Mouse (Mus musculus) spleen, adult 18-20 months (tissue): ENCODE data around the gene Kat2b.
A peak's percentile ranks its signal among the peaks of the same experiment; 100 is the strongest.
"Not testable (repeated sequence)": the region's sequence is repeated elsewhere in the genome, so short reads cannot be mapped to it uniquely, and the experiment has no call there.

Source experiments
- DNase-seq, 2 experiments: peaks; one replicate each; pipeline ENCODE4 v3.0.0; 2022; ENCODE audit warnings: mixed read lengths in 2 of 2

Gene Kat2b

GRCm38 (mm10) chr17:53664703-53665382, 98.2 kb downstream of the Kat2b start:
- no peak for DNase-seq

DNA sequence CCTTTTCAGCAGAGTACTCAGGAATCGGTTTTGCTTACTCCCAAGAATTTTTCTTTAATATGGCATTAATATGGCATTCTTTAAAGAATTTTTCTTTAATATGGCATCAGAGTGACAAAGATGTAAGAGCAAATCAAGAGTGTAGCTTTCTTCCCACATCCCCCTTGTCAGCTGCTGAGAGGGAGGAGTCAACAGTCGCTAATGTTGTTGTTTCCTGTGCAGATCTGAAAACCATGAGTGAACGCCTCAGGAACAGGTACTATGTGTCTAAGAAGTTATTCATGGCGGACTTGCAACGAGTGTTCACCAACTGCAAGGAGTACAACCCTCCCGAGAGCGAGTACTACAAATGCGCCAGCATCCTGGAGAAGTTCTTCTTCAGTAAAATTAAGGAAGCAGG, 103.8 kb downstream of the Kat2b start:
- DNase-seq = no peak

GRCm38 (mm10) chr17:53678716-53679115, 112.1 kb downstream of the Kat2b start:
- DNase-seq = no peak

DNA sequence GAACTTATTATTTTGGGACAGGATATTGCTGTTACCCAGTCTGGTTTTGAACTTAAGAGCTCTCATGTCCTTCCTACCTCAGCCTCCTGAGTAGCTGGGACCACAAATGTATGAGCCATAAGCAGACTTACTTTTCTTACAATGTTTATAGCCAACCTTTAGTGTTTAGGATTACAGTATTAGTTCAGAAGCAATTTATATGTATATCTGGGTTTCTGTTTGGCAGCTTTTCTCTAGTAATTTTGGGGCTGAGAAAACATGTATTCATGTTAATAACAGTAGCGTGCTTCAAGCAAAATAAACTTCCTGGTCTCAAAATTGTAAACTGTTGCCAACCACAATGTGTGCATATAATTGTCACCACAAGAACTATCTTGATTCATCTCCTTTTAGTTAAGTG, 121.7 kb downstream of the Kat2b start:
- no peak for DNase-seq

DNA sequence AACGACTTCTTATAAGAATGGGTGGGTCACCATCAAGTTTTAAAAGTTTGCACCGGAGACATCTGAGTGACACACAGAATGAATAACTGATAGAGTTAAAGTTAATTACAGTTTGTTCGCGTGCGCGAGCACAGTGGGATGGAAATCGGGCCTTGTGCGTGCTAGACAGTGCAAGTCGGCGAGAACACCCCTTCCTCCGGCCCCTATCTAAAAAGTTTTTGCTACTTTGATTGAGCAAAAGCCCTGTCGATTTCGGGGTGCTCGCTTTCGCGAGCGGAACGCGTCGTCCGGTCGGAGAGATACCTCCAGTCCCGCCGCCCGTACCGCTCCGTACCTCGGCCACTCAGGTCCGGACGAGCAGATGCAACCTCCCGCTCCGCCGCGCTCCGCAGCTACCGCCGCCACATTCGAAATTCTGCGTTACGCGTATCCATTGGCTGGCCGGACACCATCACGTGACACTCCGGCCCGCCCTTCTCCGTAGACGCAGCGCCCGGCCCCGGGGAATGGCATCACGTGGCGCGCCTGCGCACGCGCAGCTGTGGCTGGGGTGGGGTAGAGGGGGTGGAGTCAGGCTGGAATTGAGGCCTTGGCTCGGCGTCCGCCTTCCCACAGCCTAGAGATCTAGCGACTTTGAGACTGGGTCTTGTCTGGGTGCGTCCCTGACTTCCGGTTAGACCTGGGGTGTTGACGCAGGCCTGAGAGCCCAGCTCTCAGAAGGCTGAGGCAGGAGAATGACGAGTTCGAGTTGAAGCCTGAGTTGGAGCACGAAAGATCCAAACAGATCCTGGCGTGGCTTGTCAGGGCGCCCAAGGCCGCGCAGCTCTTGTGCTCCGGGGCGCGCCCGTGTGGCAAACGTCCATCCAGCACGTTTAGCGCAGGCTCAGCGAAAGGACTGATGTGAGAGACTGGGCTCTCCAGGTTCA, 122.5 kb downstream of the Kat2b start, which contains the start of gene Sgo1:
Gene Sgo1 (minus strand): TSS at position 457 of the 926 bp plus-strand sequence.
- DNase-seq = peak; percentile 95 to 96

- no peak for DNase-seq
Observed at GRCm38 (mm10) chr17:53689946-53690345, 123.3 kb downstream of the Kat2b start.

DNA sequence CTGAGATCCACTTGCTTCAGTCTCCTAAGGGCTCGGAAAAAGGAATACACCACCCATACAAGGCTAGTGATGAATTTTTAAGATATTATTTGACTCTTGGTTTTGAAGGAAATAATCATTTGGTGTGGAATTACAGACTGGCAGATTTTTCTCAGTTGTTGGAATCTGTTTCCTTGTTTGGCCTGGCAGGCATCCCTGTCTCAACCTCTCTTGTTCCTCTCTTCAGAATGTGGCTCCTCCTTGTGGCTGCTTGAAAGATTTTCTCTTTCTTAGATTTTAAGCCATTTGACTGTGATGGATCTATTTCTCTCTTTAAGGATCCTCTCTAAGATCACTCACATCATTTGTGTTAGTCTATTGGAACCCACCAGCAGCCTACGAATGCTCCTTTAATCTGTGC, 127.4 kb downstream of the Kat2b start:
- DNase-seq = no peak

DNA sequence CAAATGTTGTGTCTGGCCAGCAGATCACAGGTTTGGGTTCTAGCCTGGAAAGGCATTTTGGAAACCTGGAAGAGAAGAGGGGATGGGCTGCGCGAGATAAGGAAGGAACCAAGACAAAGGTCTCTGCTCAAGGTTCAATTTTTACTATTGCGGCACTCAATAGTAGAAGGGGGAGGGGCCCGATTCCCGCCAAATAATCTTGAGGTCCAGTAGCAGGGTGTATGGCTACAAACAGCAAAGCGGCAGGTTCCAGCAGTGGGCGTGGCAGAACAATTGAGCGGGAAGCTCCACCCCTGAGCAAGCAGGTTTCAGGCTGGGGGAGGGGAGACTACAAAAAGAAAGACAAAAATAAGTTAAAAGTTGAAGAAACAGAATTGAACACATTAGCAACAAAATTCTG, 130.9 kb downstream of the Kat2b start:
- DNase-seq = not testable (repeated sequence)

DNA sequence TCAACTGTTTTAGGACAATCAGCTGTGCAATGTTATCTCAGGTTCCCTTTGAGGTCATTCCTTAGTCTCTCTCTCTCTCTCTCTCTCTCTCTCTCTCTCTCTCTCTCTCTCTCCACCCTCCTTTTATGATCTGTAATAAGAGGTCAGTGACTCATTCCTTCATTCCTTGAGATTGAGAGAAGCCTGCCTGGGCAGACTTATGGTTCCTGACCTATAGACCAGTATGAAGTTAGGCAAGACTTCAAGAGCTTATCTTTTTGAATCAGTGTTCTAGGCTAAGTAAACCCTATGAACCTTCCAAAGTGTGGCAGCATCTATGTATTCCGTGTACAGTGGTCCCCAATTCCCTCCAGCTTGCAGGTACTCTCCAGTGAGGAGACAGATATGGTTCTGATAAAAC, 147.8 kb downstream of the Kat2b start:
- no peak for DNase-seq

- not testable (repeated sequence) for DNase-seq
Observed at GRCm38 (mm10) chr17:53715161-53715560, 148.5 kb downstream of the Kat2b start.

DNA sequence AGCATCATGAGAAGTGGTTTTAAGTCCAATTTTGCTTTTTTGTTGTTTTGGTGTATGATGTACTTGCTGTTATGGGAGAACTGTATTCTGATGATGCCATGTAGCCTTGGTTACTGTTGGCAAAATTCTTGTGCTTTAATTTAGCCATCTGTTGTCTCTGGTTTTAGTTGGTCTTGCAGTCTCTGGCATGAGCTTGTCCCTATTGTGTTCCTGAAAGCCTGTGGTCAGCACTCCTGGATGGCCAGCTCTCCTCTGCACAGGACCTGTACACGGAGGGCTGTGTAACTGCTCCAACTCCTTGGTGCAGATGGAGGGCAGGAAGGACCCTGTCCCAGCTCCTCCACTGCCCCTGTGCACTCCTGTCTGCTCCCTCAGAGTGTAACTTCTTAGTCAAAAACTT, 151.8 kb downstream of the Kat2b start:
- no peak for DNase-seq

- not testable (repeated sequence) for DNase-seq
Observed at GRCm38 (mm10) chr17:53718916-53719315, 152.3 kb downstream of the Kat2b start.
